Mouse (Mus musculus) G1E (cell line): Measurements from ENCODE around the gene C3.

Experiments
- CTCF ChIP-seq: IDR thresholded peaks from 2 replicates; pipeline ENCODE4 v1.5.1; 2012; ENCODE audit warnings: low read depth, low read length, inconsistent platforms, mixed read lengths
- GATA1 ChIP-seq: IDR thresholded peaks from 2 replicates; pipeline ENCODE4 v1.6.1; 2012; ENCODE audit warnings: borderline replicate concordance, low read length, inconsistent platforms, mixed read lengths
- TAL1 ChIP-seq: conservative IDR thresholded peaks from 2 replicates; pipeline ENCODE4 v1.6.1; 2012; ENCODE audit warnings: low read depth, low read length, inconsistent platforms, mixed read lengths

GRCm38 (mm10) chr17:57271301-57271700 lies 43.4 kb upstream of the C3 start:
- TF ChIP-seq CTCF (no peak), GATA1 (no peak), TAL1 (no peak)
